Mouse (Mus musculus): ENCODE measurements around the gene Yipf2. TPM values are rescaled to one million over a fixed set of nuclear protein-coding genes. Genes with fewer than 3 reads are reported as not detected.

The Yipf2 gene
- 30.2 and 31.6 TPM in 2 replicates for polyA plus RNA-seq (2015; fragmentation: Nextera tagmentation; extraction: Ambion mirVana)

- peak; percentile 99 for DNase-seq (ENCODE audit: low spot score)
- H3K9ac ChIP-seq (ENCODE audit: low read depth, low read length): peak within 1 kb of the TSS; percentile 90
- H3K4me1 ChIP-seq (replicated peaks; ENCODE audit: insufficient read depth, low read length): peaks cover 17% of the 10 kb centered on the region
- H3K27ac ChIP-seq: peak within 1 kb of the TSS; percentile 91
- peaks cover 25% of the 10 kb centered on the region for H3K36me3 ChIP-seq (ENCODE audit: insufficient read depth, low read length)
- TF ChIP-seq CTCF (IDR thresholded peaks at IDR 0.05; ENCODE audit: low read depth): no peak
- 0% methylated on average over 30 of the region's 30 CpGs for WGBS
- peak; percentile 89 for ATAC-seq (replicated peaks; ENCODE audit: low FRiP score, low read depth)
- H3K27me3 ChIP-seq (ENCODE audit: insufficient read depth, low read length): no peaks in the 10 kb centered on the region
- H3K4me3 ChIP-seq (replicated peaks; ENCODE audit: low read depth, low read length): peak within 1 kb of the TSS; percentile 98
- no peaks in the 10 kb centered on the region for H3K9me3 ChIP-seq (replicated peaks; ENCODE audit: low read length)
- H3K4me2 ChIP-seq (ENCODE audit: low read length): peak within 1 kb of the TSS; percentile 93
These were observed at the start of gene Yipf2, which contains the start of gene Timm29 for GRCm38 (mm10) chr9:21592703-21593121. Yipf2 (minus strand) TSS chr9:21592828. Timm29 (plus strand) TSS chr9:21592722.

- H3K9me3 ChIP-seq (replicated peaks; ENCODE audit: low read length): no peaks in the 10 kb centered on the region
- ATAC-seq (replicated peaks; ENCODE audit: low FRiP score, low read depth) (no peak), DNase-seq (ENCODE audit: low spot score) (no peak)
- H3K36me3 ChIP-seq (ENCODE audit: insufficient read depth, low read length): peaks cover 88% of the 10 kb centered on the region
- no peak overlapping the region for H3K4me2 ChIP-seq (ENCODE audit: low read length)
- no peak overlapping the region for H3K9ac ChIP-seq (ENCODE audit: low read depth, low read length)
- H3K4me3 ChIP-seq (replicated peaks; ENCODE audit: low read depth, low read length): no peak overlapping the region
- no peaks in the 10 kb centered on the region for H3K4me1 ChIP-seq (replicated peaks; ENCODE audit: insufficient read depth, low read length)
- WGBS: 95% methylated on average over 11 of the region's 11 CpGs
- no peaks in the 10 kb centered on the region for H3K27me3 ChIP-seq (ENCODE audit: insufficient read depth, low read length)
- no peak overlapping the region for H3K27ac ChIP-seq
- TF ChIP-seq CTCF (IDR thresholded peaks at IDR 0.05; ENCODE audit: low read depth): no peak
These were observed 46.4 kb upstream of the Yipf2 start for GRCm38 (mm10) chr9:21639031-21639430.

- no peak overlapping the region for H3K4me2 ChIP-seq (ENCODE audit: low read length)
- no peak for DNase-seq (ENCODE audit: low spot score)
These were observed 43.0 kb upstream of the Yipf2 start for GRCm38 (mm10) chr9:21635639-21636038.

GRCm38 (mm10) chr9:21633106-21633505 lies 40.5 kb upstream of the Yipf2 start:
- Histone ChIP-seq H3K27me3 (ENCODE audit: insufficient read depth, low read length) (no peaks in the 10 kb centered on the region), H3K4me1 (replicated peaks; ENCODE audit: insufficient read depth, low read length) (no peaks in the 10 kb centered on the region), H3K4me2 (ENCODE audit: low read length) (no peak overlapping the region), H3K9ac (ENCODE audit: low read depth, low read length) (no peak overlapping the region), H3K9me3 (replicated peaks; ENCODE audit: low read length) (no peaks in the 10 kb centered on the region), H3K27ac (no peak overlapping the region), H3K4me3 (replicated peaks; ENCODE audit: low read depth, low read length) (no peak overlapping the region), H3K36me3 (ENCODE audit: insufficient read depth, low read length) (peaks cover 38% of the 10 kb centered on the region)
- ATAC-seq (replicated peaks; ENCODE audit: low FRiP score, low read depth) (no peak), DNase-seq (ENCODE audit: low spot score) (no peak)
- TF ChIP-seq CTCF (IDR thresholded peaks at IDR 0.05; ENCODE audit: low read depth): no peak
- 83% methylated on average over 3 of the region's 3 CpGs for WGBS

More at GRCm38 (mm10) chr9:21635639-21636038, 43.0 kb upstream of the Yipf2 start:
- Histone ChIP-seq H3K36me3 (ENCODE audit: insufficient read depth, low read length) (peaks cover 60% of the 10 kb centered on the region), H3K27me3 (ENCODE audit: insufficient read depth, low read length) (no peaks in the 10 kb centered on the region), H3K27ac (no peak overlapping the region), H3K9ac (ENCODE audit: low read depth, low read length) (no peak overlapping the region), H3K9me3 (replicated peaks; ENCODE audit: low read length) (no peaks in the 10 kb centered on the region), H3K4me3 (replicated peaks; ENCODE audit: low read depth, low read length) (no peak overlapping the region), H3K4me1 (replicated peaks; ENCODE audit: insufficient read depth, low read length) (no peaks in the 10 kb centered on the region)
- WGBS: 62% methylated on average over 7 of the region's 7 CpGs
- ATAC-seq (replicated peaks; ENCODE audit: low FRiP score, low read depth): no peak
- no peak for TF ChIP-seq CTCF (IDR thresholded peaks at IDR 0.05; ENCODE audit: low read depth)

GRCm38 (mm10) chr9:21630673-21631072 lies 38.0 kb upstream of the Yipf2 start:
- Histone ChIP-seq H3K27me3 (ENCODE audit: insufficient read depth, low read length) (no peaks in the 10 kb centered on the region), H3K36me3 (ENCODE audit: insufficient read depth, low read length) (peaks cover 14% of the 10 kb centered on the region), H3K27ac (no peak overlapping the region), H3K4me2 (ENCODE audit: low read length) (no peak overlapping the region), H3K4me1 (replicated peaks; ENCODE audit: insufficient read depth, low read length) (no peaks in the 10 kb centered on the region), H3K4me3 (replicated peaks; ENCODE audit: low read depth, low read length) (no peak overlapping the region), H3K9me3 (replicated peaks; ENCODE audit: low read length) (no peaks in the 10 kb centered on the region), H3K9ac (ENCODE audit: low read depth, low read length) (no peak overlapping the region)
- peak; percentile 77 for TF ChIP-seq CTCF (IDR thresholded peaks at IDR 0.05; ENCODE audit: low read depth)
- WGBS: 66% methylated on average over 3 of the region's 3 CpGs
- ATAC-seq (replicated peaks; ENCODE audit: low FRiP score, low read depth): no peak
- DNase-seq (ENCODE audit: low spot score): peak; percentile 77

- H3K4me1 ChIP-seq (replicated peaks; ENCODE audit: insufficient read depth, low read length): no peaks in the 10 kb centered on the region
- no peak for TF ChIP-seq CTCF (IDR thresholded peaks at IDR 0.05; ENCODE audit: low read depth)
- no peak overlapping the region for H3K4me3 ChIP-seq (replicated peaks; ENCODE audit: low read depth, low read length)
- ATAC-seq (replicated peaks; ENCODE audit: low FRiP score, low read depth) (no peak), DNase-seq (ENCODE audit: low spot score) (no peak)
- H3K4me2 ChIP-seq (ENCODE audit: low read length): no peak overlapping the region
- no peak overlapping the region for H3K9ac ChIP-seq (ENCODE audit: low read depth, low read length)
- no peaks in the 10 kb centered on the region for H3K27me3 ChIP-seq (ENCODE audit: insufficient read depth, low read length)
- 58% methylated on average over 5 of the region's 5 CpGs for WGBS
- H3K36me3 ChIP-seq (ENCODE audit: insufficient read depth, low read length): no peaks in the 10 kb centered on the region
- H3K27ac ChIP-seq: no peak overlapping the region
- H3K9me3 ChIP-seq (replicated peaks; ENCODE audit: low read length): no peaks in the 10 kb centered on the region
These were observed 34.6 kb upstream of the Yipf2 start for GRCm38 (mm10) chr9:21627145-21627795.
